In genomic region chr19:32717590-32717989, GRCm38 (mm10) we compare ENCODE assay signal across 14 mouse cellular contexts. TPM values are rescaled to one million over a fixed set of nuclear protein-coding genes. Genes with fewer than 3 reads are reported as not detected.
DNase-seq lines count a peak whose midpoint lies in the region; ATAC-seq and TF ChIP-seq lines count a peak whose summit lies in the region.
"Had no signal": no experiment of that assay in that cellular context is flagged by ENCODE, and none has a peak within 500 bp of the region (broad histone marks: within the 10 kb centered on the region; RNA-seq: fewer than 3 reads in every experiment).

No protein-coding gene starts in this region.

- H3K79me2 ChIP-seq in liver, adult 2 months (ENCODE audit: control insufficient read depth, insufficient read depth, low read length), result no peaks in the 10 kb centered on the region

- no peak overlapping the region for H3K4me2 ChIP-seq in forebrain, embryonic 14.5 days (ENCODE audit: low read length)
- no peak overlapping the region for H3K4me2 ChIP-seq in forebrain, embryonic 13.5 days
- H3K4me2 ChIP-seq: lung, embryonic 15.5 days had no signal

- no peak overlapping the region for H3K9ac ChIP-seq in forebrain, embryonic 14.5 days (ENCODE audit: low read length)
- H3K9ac ChIP-seq in forebrain, embryonic 13.5 days, result no peak overlapping the region
- H3K9ac ChIP-seq in liver, adult 2 months (ENCODE audit: low read depth, low read length), result no peak overlapping the region
- H3K9ac ChIP-seq: lung, embryonic 15.5 days had no signal

- peak; percentile 31 for DNase-seq in forebrain, embryonic 14.5 days (ENCODE audit: low spot score)
- peak; percentile 37 for DNase-seq in liver, adult 2 months (ENCODE audit: extremely low read depth, low read depth, low spot score)
- no peak for DNase-seq in liver
- peak; percentile 31 for DNase-seq in brain, embryonic 14.5 days (ENCODE audit: low read depth)
- no peak for DNase-seq in urinary bladder, postnatal 14 days (ENCODE audit: low spot score)
- DNase-seq in adrenal gland, adult 2 months, result no peak
- DNase-seq: cerebellum, adult 2 months; kidney, adult 18-20 months; spleen, adult 18-20 months had no signal

- H3K27me3 ChIP-seq in forebrain, embryonic 14.5 days (replicated peaks; ENCODE audit: control insufficient read depth, insufficient read depth, low read length), result no peaks in the 10 kb centered on the region
- no peaks in the 10 kb centered on the region for H3K27me3 ChIP-seq in forebrain, embryonic 13.5 days
- no peaks in the 10 kb centered on the region for H3K27me3 ChIP-seq in liver, adult 2 months (ENCODE audit: control insufficient read depth, insufficient read depth, low read length)
- H3K27me3 ChIP-seq in E14TG2a.4 (ENCODE audit: insufficient read depth, low read length), result no peaks in the 10 kb centered on the region
- H3K27me3 ChIP-seq: lung, embryonic 15.5 days; megakaryocyte, embryonic 14.5 days had no signal

- TF ChIP-seq POLR2A in liver, adult 2 months (IDR thresholded peaks at IDR 0.05; ENCODE audit: extremely low read depth, insufficient read depth, low read length), result no peak
- no peak for TF ChIP-seq POLR2A in brain, embryonic 14.5 days (IDR thresholded peaks at IDR 0.05; ENCODE audit: borderline replicate concordance, extremely low read depth, insufficient read depth, insufficient read length, poor library complexity, severe bottlenecking)

- H3K27ac ChIP-seq in forebrain, embryonic 14.5 days (ENCODE audit: low read depth, low read length), result no peak overlapping the region
- H3K27ac ChIP-seq in forebrain, embryonic 13.5 days, result no peak overlapping the region
- H3K27ac ChIP-seq in liver, adult 2 months (replicated peaks; ENCODE audit: insufficient read depth, low read depth, low read length), result no peak overlapping the region
- H3K27ac ChIP-seq: lung, embryonic 15.5 days had no signal

- WGBS in forebrain, embryonic 14.5 days, result 62% methylated on average over 3 of the region's 3 CpGs
- 69% methylated on average over 3 of the region's 3 CpGs for WGBS in forebrain, embryonic 13.5 days
- WGBS in liver, adult 2 months, result 60% methylated on average over 3 of the region's 3 CpGs

- H3K36me3 ChIP-seq in forebrain, embryonic 14.5 days (ENCODE audit: control insufficient read depth, insufficient read depth, low read length), result no peaks in the 10 kb centered on the region
- no peaks in the 10 kb centered on the region for H3K36me3 ChIP-seq in forebrain, embryonic 13.5 days (ENCODE audit: poor library complexity, severe bottlenecking)
- H3K36me3 ChIP-seq in liver, adult 2 months (ENCODE audit: control insufficient read depth, insufficient read depth, low read length), result no peaks in the 10 kb centered on the region
- no peaks in the 10 kb centered on the region for H3K36me3 ChIP-seq in E14TG2a.4 (ENCODE audit: insufficient read depth, low read length)
- H3K36me3 ChIP-seq: lung, embryonic 15.5 days had no signal

- H3K9me3 ChIP-seq in forebrain, embryonic 14.5 days (replicated peaks; ENCODE audit: control insufficient read depth, low read length), result no peaks in the 10 kb centered on the region
- H3K9me3 ChIP-seq in forebrain, embryonic 13.5 days (replicated peaks), result no peaks in the 10 kb centered on the region
- no peaks in the 10 kb centered on the region for H3K9me3 ChIP-seq in E14TG2a.4 (ENCODE audit: low read length)
- H3K9me3 ChIP-seq: lung, embryonic 15.5 days; megakaryocyte, embryonic 14.5 days had no signal

- H3K4me3 ChIP-seq in forebrain, embryonic 14.5 days (ENCODE audit: low read depth, low read length), result no peak overlapping the region
- H3K4me3 ChIP-seq in forebrain, embryonic 13.5 days, result no peak overlapping the region
- H3K4me3 ChIP-seq in liver, adult 2 months (ENCODE audit: insufficient read depth, low read depth, low read length), result no peak overlapping the region
- no peak overlapping the region for H3K4me3 ChIP-seq in E14TG2a.4 (replicated peaks; ENCODE audit: low read length)
- H3K4me3 ChIP-seq: erythroblast, embryonic 14.5 days; lung, embryonic 15.5 days; megakaryocyte, embryonic 14.5 days had no signal

- H3K4me1 ChIP-seq in forebrain, embryonic 14.5 days (ENCODE audit: control insufficient read depth, insufficient read depth, low read length), result 0 out of 2 replicates have a peak, but pooled peaks cover 3% of the 10 kb centered on the region
- H3K4me1 ChIP-seq in forebrain, embryonic 13.5 days, result peaks cover 6% of the 10 kb centered on the region; the same call in 1 of the 2 replicates
- H3K4me1 ChIP-seq in liver, adult 2 months (ENCODE audit: control insufficient read depth, insufficient read depth, low read length), result no peaks in the 10 kb centered on the region
- H3K4me1 ChIP-seq in E14TG2a.4 (replicated peaks; ENCODE audit: low read depth, low read length), result peaks cover 18% of the 10 kb centered on the region

- TF ChIP-seq CTCF in liver, adult 2 months (IDR thresholded peaks at IDR 0.05; ENCODE audit: low read depth, low read length), result no peak
- peak; percentile 8; the same call in 1 of the 2 replicates for TF ChIP-seq CTCF in E14TG2a.4 (conservative IDR thresholded peaks at IDR 0.05; ENCODE audit: low read length)
- TF ChIP-seq CTCF in brain, embryonic 14.5 days (IDR thresholded peaks at IDR 0.05; ENCODE audit: borderline replicate concordance, extremely low read depth, insufficient read depth, insufficient read length), result no peak

- ATAC-seq in forebrain, embryonic 14.5 days, result no peak
- ATAC-seq in forebrain, embryonic 13.5 days, result no peak

RNA-seq across cellular contexts. Expression of gene Atad1, which starts 22.0 kb away (rescaled TPM):
- 139 and 143 TPM in 2 replicates for polyA plus RNA-seq in forebrain, embryonic 14.5 days (2014; fragmentation: Nextera tagmentation; extraction: Ambion mirVana)
- 102 and 112 TPM in 2 replicates for polyA plus RNA-seq in forebrain, embryonic 13.5 days (2015; fragmentation: Nextera tagmentation; extraction: Ambion mirVana)
- 43.6 and 51.2 TPM in 2 replicates for total RNA-seq in liver, adult 2 months (2014; rRNA removed)
- polyA plus RNA-seq in liver, adult 2 months (2012; rRNA removed), result 7.1 and 9.0 TPM in 2 replicates
- 65.5 and 74.5 TPM in 2 replicates for polyA plus RNA-seq in brain, embryonic 14.5 days (2012; rRNA removed)
- total RNA-seq in adrenal gland, adult 2 months (2021), result 10 to 100 TPM; 79.1 to 86.3 TPM
- 1.6 and 2.0 TPM in 2 replicates for polyA plus RNA-seq in adrenal gland, adult 2 months (2012; rRNA removed)

RNA-seq across cellular contexts. Expression of gene Pten, which starts 39.7 kb away (rescaled TPM):
- 15.6 and 18.3 TPM in 2 replicates for polyA plus RNA-seq in forebrain, embryonic 14.5 days (2014; fragmentation: Nextera tagmentation; extraction: Ambion mirVana)
- polyA plus RNA-seq in forebrain, embryonic 13.5 days (2015; fragmentation: Nextera tagmentation; extraction: Ambion mirVana), result 10.9 and 12.3 TPM in 2 replicates
- total RNA-seq in liver, adult 2 months (2014; rRNA removed), result 78.4 and 80.9 TPM in 2 replicates
- polyA plus RNA-seq in liver, adult 2 months (2012; rRNA removed), result 12.9 and 17.9 TPM in 2 replicates
- polyA plus RNA-seq in brain, embryonic 14.5 days (2012; rRNA removed), result 24.7 and 40.3 TPM in 2 replicates
- 10 to 100 TPM; 71.3 to 76.2 TPM for total RNA-seq in adrenal gland, adult 2 months (2021)
- 25.5 and 38.3 TPM in 2 replicates for polyA plus RNA-seq in adrenal gland, adult 2 months (2012; rRNA removed)

Comparison
In these comparisons a context has a peak if more than half of its experiments do, and no peak if none do; other contexts are left out.
1. DNase-seq: peak in forebrain, embryonic 14.5 days (single experiment), liver, adult 2 months (single experiment) and brain, embryonic 14.5 days (single experiment); none in liver (single experiment), urinary bladder, postnatal 14 days (single experiment) and adrenal gland, adult 2 months (single experiment).